Mouse (Mus musculus) olfactory bulb, adult 2 months (tissue): ENCODE results near the gene Endov.

Experiments
- CTCF ChIP-seq: fragments of 200-500 bp; IDR thresholded peaks from 2 replicates; pipeline ENCODE4 v1.5.1; 2012; ENCODE audit warnings: low read depth, mild to moderate bottlenecking, low read length, moderate library complexity; ENCODE audit not compliant: insufficient read depth
- POLR2A ChIP-seq: fragments of 200-500 bp; IDR thresholded peaks from 2 replicates; pipeline ENCODE4 v1.6.1; 2012; ENCODE audit warnings: mild to moderate bottlenecking, low read depth, low read length, moderate library complexity; ENCODE audit not compliant: insufficient read depth

DNA sequence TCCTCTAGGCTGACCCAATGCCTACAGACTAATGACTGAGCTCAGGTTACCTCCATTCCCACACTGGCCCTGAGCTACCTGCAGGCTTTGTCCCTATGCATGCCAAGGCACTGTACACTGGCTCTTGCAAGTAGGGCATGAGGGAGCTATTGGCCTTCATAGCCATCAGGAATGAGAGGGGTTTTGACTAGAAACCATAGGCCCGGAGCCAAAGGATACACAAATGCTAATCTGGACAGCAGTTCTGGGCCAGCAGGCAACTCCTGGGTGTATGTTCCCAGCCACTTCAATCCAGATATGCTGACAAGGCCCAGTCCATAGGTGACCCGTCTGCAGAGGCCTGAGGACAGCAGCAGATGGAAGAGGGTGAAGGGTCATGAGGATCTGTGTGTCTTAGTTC is 8.9 kb downstream of the Endov start:
- TF ChIP-seq CTCF = no peak
- TF ChIP-seq POLR2A = no peak
